Mouse (Mus musculus) left cerebral cortex, adult 2 months (tissue): ENCODE measurements around the gene Fcgrt. TPM values are rescaled to one million over a fixed set of nuclear protein-coding genes. Genes with fewer than 3 reads are reported as not detected.
"Not testable (repeated sequence)": the region's sequence is repeated elsewhere in the genome, so short reads cannot be mapped to it uniquely, and the experiment has no call there.

Experiments used
- DNase-seq, 2 experiments: peaks; one replicate each; pipeline ENCODE4 v3.0.0; 2021 to 2022; ENCODE audit warnings: low spot score in 2 of 2, mixed read lengths in 1 of 2; ENCODE audit errors: extremely low spot score in 1 of 2
- H3K27ac ChIP-seq: fragments of 200-600 bp; 2 replicates; pipeline ENCODE4 v1.8.1; 2022
- H3K4me3 ChIP-seq: fragments of 200-600 bp; 2 replicates; pipeline ENCODE4 v1.8.1; 2022
- CTCF ChIP-seq: fragments of 200-600 bp; IDR thresholded peaks from 2 replicates; pipeline ENCODE4 v1.8.1; 2022; ENCODE audit warnings: antibody characterized with exemption, mild to moderate bottlenecking, moderate library complexity
- intact Hi-C: fragments of 180-260 bp; cut with DNase I; formaldehyde crosslinking; loops from one replicate; pipeline ENCODE4 v1.15.1; 2025
- total RNA-seq, 2 experiments: library from RNA; stranded (reverse); gene quantifications; 2 replicates each; pipeline ENCODE4 v1.2.3; 2021

Gene Fcgrt
- total RNA-seq, 2 experiments from 2014 or later: 16.7 to 23.4 TPM

DNA sequence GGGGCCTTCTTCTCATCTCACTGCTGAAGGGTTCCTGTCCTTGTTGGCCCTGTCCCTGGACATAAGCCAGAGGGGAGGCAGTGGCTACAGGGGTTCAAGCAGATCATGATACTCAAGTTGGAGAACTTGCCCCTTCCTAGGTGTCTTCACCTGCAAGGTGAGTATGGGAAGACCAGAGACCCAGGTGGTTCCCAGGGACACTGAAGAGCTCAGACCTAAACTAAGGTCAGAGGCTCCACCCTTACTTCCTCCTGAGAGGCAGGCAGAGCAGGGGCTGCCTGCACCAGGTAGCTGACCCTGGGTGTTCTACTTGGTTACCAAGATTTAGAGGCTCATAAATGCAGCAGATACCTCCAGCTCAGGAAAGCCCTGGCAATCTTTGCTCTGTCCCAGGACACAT, 18.3 kb upstream of the Fcgrt start:
- intact Hi-C loops: loop anchor here (10.0 kb wide), 1 partner anchor 267 kb away; the partner anchor contains the start of gene Pnkp
- no peak for TF ChIP-seq CTCF
- Histone ChIP-seq H3K27ac (peak overlapping the region; percentile 55; the same call in 1 of the 2 replicates), H3K4me3 (peak overlapping the region; percentile 17; the same call in 1 of the 2 replicates)
- no peak for DNase-seq

DNA sequence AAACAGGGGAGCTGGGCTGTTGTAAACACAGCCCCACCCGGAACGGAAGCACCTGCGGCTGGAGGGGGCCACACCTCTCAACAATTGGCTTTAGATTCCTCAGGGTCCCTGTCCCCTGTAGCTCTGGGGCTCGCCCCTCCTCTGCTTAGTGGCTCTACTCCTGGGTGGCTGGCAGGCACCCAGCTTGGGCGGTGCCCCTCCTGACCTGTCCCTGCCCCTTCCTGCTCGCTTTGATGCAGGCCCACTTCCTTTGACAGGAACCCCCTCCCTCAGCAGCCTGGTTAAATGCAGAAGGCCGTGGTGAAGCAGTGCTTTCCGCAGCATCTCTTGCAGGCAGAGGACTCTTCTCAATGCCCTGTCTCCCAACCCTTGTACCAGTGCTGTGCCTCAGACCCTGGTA, 17.8 kb upstream of the Fcgrt start:
- no peak for TF ChIP-seq CTCF
- Histone ChIP-seq H3K27ac (peak overlapping the region; percentile 55; the same call in 1 of the 2 replicates), H3K4me3 (peak overlapping the region; percentile 17; the same call in 1 of the 2 replicates)
- intact Hi-C loops: loop anchor here (10.0 kb wide), 1 partner anchor 267 kb away; the partner anchor contains the start of gene Pnkp
- no peak for DNase-seq

DNA sequence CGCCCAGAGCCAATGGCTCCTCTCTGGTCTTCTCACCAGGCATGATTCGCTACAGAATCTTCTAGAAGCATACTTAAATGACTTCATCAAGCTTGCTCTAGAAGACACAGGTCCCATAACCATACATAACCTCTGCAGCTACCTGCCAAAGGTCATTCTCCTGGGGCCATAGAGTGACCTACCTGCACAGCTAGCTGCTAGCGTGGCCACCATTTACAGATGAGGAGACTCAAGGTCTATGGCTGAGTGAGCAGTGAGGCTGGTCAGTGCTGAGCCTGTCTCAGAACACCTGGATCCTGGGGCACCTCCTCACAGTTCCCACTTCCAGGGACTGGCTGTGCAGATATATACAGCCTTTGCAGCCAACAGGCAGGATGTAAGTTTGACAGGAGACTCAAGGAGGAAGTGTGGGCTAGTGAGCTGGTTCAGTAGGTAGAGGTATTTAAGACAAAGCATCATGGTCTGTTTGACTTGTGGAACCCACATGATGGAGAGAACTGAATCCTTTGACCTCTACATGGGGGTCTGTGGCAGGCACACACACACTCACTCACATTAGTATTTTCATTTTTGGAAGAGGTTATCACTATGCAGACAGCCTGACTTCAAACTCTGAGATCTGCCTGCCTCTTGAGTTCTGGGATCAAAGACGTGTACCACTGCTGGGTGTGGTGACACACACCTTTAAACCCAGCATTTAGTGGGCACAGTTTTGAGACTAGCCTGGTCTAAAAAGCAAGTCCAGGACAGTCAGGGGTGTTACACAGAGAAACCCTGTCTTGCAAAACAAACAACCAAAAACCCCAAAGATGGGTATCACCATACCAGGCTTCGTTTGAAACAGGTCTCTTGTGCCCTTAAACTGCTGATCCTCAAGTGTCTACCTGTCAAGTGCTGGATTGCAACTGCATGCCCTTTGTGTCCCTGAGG, 16.4 kb upstream of the Fcgrt start:
- no peak for DNase-seq
- TF ChIP-seq CTCF: no peak
- H3K4me3 ChIP-seq: no peak overlapping the region
- intact Hi-C loops: loop anchor here (10.0 kb wide), 1 partner anchor 265 kb away; the partner anchor contains the start of gene Pnkp
- peak overlapping the region; percentile 54 for H3K27ac ChIP-seq

DNA sequence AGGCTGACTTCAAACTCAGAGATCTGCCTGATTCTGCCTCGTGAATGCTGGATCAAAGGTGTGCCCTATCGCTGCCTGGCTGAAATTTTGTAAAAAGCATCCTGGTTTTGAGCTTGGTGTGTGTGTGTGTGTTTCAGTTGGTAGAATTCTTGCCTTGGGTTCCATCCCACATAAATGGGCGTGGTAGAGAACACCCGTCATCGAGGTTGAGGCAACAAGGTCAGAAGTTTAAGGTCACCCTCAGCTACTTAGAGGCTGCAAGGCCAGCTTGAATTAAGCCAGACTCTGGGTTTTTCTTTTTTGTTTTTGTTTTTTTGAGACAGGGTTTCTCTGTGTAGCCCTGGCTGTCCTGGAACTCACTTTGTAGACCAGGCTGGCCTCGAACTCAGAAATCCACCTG, 14.7 kb upstream of the Fcgrt start:
- Histone ChIP-seq H3K4me3 (no peak overlapping the region), H3K27ac (no peak overlapping the region)
- DNase-seq: no peak
- intact Hi-C loops: no loop called here
- no peak for TF ChIP-seq CTCF

DNA sequence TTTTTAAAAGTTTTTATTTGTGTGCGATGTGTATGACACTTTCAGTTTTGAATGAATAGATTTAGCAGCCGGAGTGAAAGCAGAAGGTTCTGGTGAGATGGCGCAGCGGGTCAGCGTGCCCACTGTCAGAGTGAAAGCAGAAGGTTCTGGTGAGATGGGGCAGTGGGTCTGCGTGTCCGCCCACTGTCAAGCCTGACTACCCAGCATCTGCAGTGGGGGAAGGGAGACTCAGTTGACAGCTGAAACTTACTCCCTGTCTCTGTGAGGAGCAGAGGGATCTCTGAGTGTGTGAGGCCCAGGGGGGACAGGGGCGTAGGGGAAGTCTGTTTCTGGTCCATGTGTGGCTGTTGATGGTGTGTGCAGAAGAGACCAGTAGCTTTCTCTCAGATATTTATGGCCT, 13.9 kb upstream of the Fcgrt start:
- intact Hi-C loops: no loop called here
- no peak overlapping the region for H3K4me3 ChIP-seq
- no peak overlapping the region for H3K27ac ChIP-seq
- no peak for TF ChIP-seq CTCF
- no peak for DNase-seq

DNA sequence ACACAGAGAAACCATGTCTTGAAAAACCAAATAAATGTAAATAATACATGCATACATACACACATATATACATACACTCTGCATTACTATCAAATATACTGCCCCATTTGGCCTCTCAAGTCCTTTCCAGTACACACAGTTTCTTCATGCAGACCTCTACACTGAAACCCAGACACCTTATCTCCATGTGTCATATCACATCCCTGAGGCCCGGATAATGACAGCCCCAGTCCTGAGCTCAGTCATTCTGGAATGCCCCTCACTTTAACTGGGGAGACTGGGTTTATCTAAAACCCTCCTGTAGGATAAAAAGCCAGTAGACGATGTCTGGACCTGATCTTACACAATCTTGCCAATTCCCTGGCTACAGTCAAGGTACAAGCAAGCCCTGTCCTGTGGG, 9.8 kb upstream of the Fcgrt start:
- intact Hi-C loops: no loop called here
- TF ChIP-seq CTCF: no peak
- no peak overlapping the region for H3K4me3 ChIP-seq
- DNase-seq: no peak
- no peak overlapping the region for H3K27ac ChIP-seq

DNA sequence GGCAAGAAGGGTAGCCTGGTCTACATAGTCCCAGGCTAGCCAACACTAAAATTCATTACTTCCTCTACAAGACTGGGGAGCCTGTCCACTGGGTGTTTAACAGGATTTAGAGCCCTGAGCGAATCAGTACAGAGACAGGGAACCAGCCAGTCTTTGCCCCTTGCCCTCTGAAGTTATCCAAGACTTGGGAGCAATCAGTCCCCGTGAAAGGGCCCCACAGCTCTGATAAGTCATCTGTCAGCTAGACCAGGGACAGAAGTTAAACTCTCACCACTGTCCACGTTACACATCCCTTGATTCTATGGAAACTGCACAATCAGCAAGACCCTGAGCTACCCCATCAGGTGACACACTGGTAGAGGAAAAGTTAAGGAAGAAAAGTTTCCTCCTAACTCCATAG, 8.9 kb upstream of the Fcgrt start:
- no peak for TF ChIP-seq CTCF
- Histone ChIP-seq H3K27ac (no peak overlapping the region), H3K4me3 (no peak overlapping the region)
- no peak for DNase-seq
- intact Hi-C loops: no loop called here

DNA sequence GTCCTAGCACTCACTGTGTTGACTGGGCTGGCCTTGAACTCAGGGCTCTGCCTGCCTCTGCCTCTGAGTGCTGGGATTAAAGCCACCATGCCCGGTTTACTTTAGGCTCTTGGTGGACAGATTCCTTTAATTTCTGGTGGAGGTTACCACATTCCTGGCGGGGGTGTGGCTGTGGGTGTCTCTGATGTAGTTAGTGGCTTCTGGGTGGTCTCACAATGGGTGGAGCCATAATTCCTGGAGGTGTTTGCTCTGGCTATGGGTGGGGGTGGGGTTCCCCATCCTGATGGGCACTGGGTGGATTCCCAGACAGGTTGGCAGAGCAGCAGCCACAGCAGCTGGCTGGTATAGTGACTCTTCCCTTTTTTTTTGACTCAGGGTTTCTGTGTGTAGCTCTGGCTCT, 8.3 kb upstream of the Fcgrt start:
- no peak for DNase-seq
- Histone ChIP-seq H3K27ac (no peak overlapping the region), H3K4me3 (no peak overlapping the region)
- no peak for TF ChIP-seq CTCF
- intact Hi-C loops: no loop called here

DNA sequence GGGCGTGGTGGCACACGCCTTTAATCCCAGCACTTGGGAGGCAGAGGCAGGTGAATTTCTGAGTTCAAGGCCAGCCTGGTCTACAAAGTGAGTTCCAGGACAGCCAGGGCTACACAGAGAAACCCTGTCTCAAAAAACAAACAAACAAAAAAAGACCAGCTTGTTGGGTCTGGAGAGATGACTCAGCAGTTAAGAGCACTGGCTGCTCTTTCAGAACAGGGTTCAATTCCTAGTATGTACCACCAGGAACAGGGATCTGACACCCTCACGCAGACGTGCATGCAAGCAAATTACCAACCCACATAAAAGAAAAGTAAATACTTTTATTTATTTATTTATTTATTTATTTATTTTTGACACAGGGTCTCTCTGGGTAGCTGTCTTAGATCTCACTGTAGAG, 6.4 kb upstream of the Fcgrt start:
- DNase-seq, H3K4me3 ChIP-seq, H3K27ac ChIP-seq, intact Hi-C loops: not testable (repeated sequence)

DNA sequence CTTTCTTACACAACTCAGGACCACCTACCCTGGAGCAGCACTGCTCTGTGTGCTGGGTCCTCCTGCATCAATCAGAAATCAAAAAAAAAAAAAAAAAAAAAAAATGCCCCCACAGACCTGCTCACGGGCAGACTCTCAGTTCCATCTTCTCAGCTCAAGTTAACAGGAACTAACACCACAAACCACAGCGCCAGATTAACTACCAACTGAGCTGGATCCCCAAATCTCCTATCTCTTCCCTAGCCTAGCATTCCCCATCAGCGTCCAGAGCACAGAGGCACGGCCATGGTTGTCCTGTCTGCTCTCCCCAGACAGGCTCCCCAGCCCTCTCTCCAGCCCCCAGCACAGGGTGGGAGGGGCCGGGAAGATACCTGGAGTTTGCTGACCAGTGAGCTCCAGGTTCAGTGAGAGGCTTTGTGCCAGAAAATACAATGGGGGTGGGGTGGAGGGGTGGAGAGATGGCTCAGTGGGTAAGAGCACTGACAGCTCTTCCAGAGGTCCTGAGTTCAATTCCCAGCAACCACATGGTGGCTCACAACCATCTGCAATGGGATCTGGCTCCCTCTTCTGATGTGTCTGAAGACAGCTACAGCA, 3.5 kb upstream of the Fcgrt start:
- no peak for TF ChIP-seq CTCF
- intact Hi-C loops: no loop called here
- Histone ChIP-seq H3K27ac (no peak overlapping the region), H3K4me3 (no peak overlapping the region)
- DNase-seq: no peak

DNA sequence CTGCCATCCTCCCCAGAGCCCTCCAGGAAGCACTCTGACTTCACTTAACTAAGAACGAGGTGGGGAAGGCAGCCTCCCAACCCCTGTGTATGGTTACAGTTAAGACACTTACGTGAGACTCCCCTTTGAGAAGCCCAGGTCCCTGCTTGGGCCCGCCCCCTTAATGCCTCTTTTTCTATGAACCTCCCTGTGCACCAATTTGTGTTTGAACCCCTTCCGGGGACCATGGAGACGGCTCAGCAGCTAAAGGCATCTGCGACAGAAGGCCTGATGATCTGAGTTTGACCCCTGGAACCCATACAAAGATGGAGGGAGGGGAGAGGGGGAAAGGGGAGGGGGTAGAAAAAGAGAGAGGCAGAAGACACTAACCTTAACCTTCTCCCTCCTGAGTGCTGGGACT, 2.8 kb upstream of the Fcgrt start:
- TF ChIP-seq CTCF: no peak
- intact Hi-C loops: no loop called here
- no peak overlapping the region for H3K4me3 ChIP-seq
- H3K27ac ChIP-seq: no peak overlapping the region
- DNase-seq: no peak

DNA sequence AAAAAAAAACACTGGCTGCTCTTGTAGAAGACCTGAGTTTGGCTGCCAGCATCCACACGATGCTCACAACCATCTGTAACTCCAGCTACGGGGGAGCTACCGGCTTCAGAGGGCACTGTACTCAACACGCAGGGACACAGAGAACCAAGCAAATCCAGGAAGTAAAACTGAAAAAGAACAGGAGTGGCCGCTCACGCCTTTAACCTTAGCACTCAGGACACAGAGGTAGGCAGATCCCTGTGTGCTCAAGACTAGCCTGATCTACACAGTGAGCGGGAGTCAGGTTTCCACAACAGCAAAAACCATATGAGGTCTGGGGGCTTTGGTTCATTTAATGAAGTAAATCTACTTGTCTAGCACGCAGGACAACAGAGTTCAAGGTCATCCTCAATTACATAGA, 1.8 kb upstream of the Fcgrt start:
- H3K4me3 ChIP-seq: no peak overlapping the region
- H3K27ac ChIP-seq: no peak overlapping the region
- TF ChIP-seq CTCF: no peak
- intact Hi-C loops: no loop called here
- DNase-seq: no peak

DNA sequence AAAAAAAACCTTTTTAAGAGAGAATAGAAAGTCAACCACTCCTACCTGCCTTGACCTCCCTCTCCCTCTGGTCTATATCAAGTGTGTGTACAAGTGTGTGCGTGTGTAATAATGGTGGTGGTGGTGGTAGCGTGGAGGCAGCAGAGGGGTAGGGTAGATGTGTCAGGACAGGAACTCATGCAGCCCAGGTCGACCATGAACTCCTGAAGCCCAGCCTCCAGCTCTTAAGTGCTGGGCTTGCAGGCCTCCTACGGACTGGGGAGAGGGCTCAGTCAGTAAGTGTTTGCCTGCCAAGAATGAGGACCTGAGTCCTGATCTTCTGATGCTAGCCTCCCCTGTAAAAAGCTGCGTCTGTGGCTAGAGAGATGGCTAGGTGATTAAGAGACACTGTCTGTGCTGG, 1.3 kb upstream of the Fcgrt start:
- Histone ChIP-seq H3K4me3 (no peak overlapping the region), H3K27ac (no peak overlapping the region)
- no peak for DNase-seq
- no peak for TF ChIP-seq CTCF
- intact Hi-C loops: no loop called here
